In genomic region chr8:85745053-85745452, GRCm38 (mm10) we compare ENCODE assay signal across 31 mouse cellular contexts. TPM values are rescaled to one million over a fixed set of nuclear protein-coding genes. Genes with fewer than 3 reads are reported as not detected.
DNase-seq lines count a peak whose midpoint lies in the region; ATAC-seq and TF ChIP-seq lines count a peak whose summit lies in the region.
"Had no signal": no experiment of that assay in that cellular context is flagged by ENCODE, and none has a peak within 500 bp of the region (broad histone marks: within the 10 kb centered on the region; RNA-seq: fewer than 3 reads in every experiment).

No protein-coding gene starts in this region.

- no peaks in the 10 kb centered on the region for H3K9me3 ChIP-seq in liver, embryonic 11.5 days (ENCODE audit: control insufficient read depth, low read length)
- no peaks in the 10 kb centered on the region for H3K9me3 ChIP-seq in liver, postnatal 0 days (ENCODE audit: low read length)
- H3K9me3 ChIP-seq in kidney, embryonic 16.5 days (ENCODE audit: low read length): no peaks in the 10 kb centered on the region
- no peaks in the 10 kb centered on the region for H3K9me3 ChIP-seq in intestine, embryonic 15.5 days
- H3K9me3 ChIP-seq: embryonic facial prominence, embryonic 10.5 days; embryonic facial prominence, embryonic 13.5 days; G1E; heart, embryonic 12.5 days; heart, embryonic 15.5 days; hindbrain, embryonic 10.5 days; hindbrain, embryonic 13.5 days had no signal

- WGBS in liver, embryonic 11.5 days: 88% methylated on average over 2 of the region's 2 CpGs
- WGBS in liver, postnatal 0 days (ENCODE audit: insufficient replicate concordance): 81% methylated on average over 2 of the region's 2 CpGs
- 93% methylated on average over 2 of the region's 2 CpGs for WGBS in kidney, embryonic 16.5 days
- 94% methylated on average over 2 of the region's 2 CpGs for WGBS in intestine, embryonic 15.5 days

- no peaks in the 10 kb centered on the region for H3K27me3 ChIP-seq in liver, embryonic 11.5 days (replicated peaks; ENCODE audit: control insufficient read depth, insufficient read depth, low read length)
- no peaks in the 10 kb centered on the region for H3K27me3 ChIP-seq in liver, postnatal 0 days (ENCODE audit: insufficient read depth, low read length)
- no peaks in the 10 kb centered on the region for H3K27me3 ChIP-seq in kidney, embryonic 16.5 days (ENCODE audit: insufficient read depth, low read length)
- H3K27me3 ChIP-seq in intestine, embryonic 15.5 days (replicated peaks): no peaks in the 10 kb centered on the region
- H3K27me3 ChIP-seq: CH12.LX; embryonic facial prominence, embryonic 13.5 days; heart, embryonic 12.5 days; heart, embryonic 15.5 days; hindbrain, embryonic 13.5 days had no signal

- no peaks in the 10 kb centered on the region for H3K36me3 ChIP-seq in liver, embryonic 11.5 days (ENCODE audit: control insufficient read depth, insufficient read depth, low read length)
- no peaks in the 10 kb centered on the region for H3K36me3 ChIP-seq in liver, postnatal 0 days (replicated peaks; ENCODE audit: insufficient read depth, low read length)
- peaks cover 7% of the 10 kb centered on the region; the same call in 1 of the 2 replicates for H3K36me3 ChIP-seq in kidney, embryonic 16.5 days (ENCODE audit: insufficient read depth, low read length)
- no peaks in the 10 kb centered on the region for H3K36me3 ChIP-seq in intestine, embryonic 15.5 days
- H3K36me3 ChIP-seq: heart, embryonic 12.5 days; heart, embryonic 15.5 days had no signal

- no peak for TF ChIP-seq EP300 in liver, postnatal 0 days (IDR thresholded peaks at IDR 0.05; ENCODE audit: low read depth)

- no peak overlapping the region for H3K4me2 ChIP-seq in liver, embryonic 11.5 days
- no peak overlapping the region for H3K4me2 ChIP-seq in liver, postnatal 0 days (ENCODE audit: low read depth, low read length)
- no peak overlapping the region for H3K4me2 ChIP-seq in kidney, embryonic 16.5 days (replicated peaks; ENCODE audit: low read depth, low read length)
- no peak overlapping the region for H3K4me2 ChIP-seq in intestine, embryonic 15.5 days (replicated peaks)
- H3K4me2 ChIP-seq: embryonic facial prominence, embryonic 13.5 days; heart, embryonic 12.5 days; heart, embryonic 15.5 days; hindbrain, embryonic 13.5 days had no signal

- no peak for DNase-seq in liver, embryonic 11.5 days (ENCODE audit: low spot score)
- no peak for DNase-seq in liver, postnatal 0 days
- peak; percentile 9 for DNase-seq in c-Kit-positive CD71-positive TER-119-negative erythroid progenitor cells, embryonic 14.5 days (ENCODE audit: low read depth)
- DNase-seq in adrenal gland, adult (ENCODE audit: inconsistent age in 2 of 2, low spot score in 1 of 2): no peak
- DNase-seq: adrenal gland, postnatal 10 days; adrenal gland, postnatal 36 days; cerebellum, adult 11-12 months; cerebellum, adult 8-10 months; cerebellum, postnatal 10 days; cerebellum, postnatal 36 days; embryo, embryonic 11 days; forebrain, postnatal 0 days; gastrocnemius, postnatal 25 days; heart, adult 18-20 months; heart, postnatal 10 days; heart, postnatal 36 days had no signal

- H3K4me1 ChIP-seq in liver, embryonic 11.5 days (replicated peaks; ENCODE audit: control insufficient read depth, insufficient read depth, low read length): no peaks in the 10 kb centered on the region
- no peaks in the 10 kb centered on the region for H3K4me1 ChIP-seq in liver, postnatal 0 days (ENCODE audit: insufficient read depth)
- no peaks in the 10 kb centered on the region for H3K4me1 ChIP-seq in kidney, embryonic 16.5 days (ENCODE audit: insufficient read depth, low read length)
- no peaks in the 10 kb centered on the region for H3K4me1 ChIP-seq in intestine, embryonic 15.5 days (replicated peaks)
- H3K4me1 ChIP-seq: embryonic facial prominence, embryonic 10.5 days; embryonic facial prominence, embryonic 13.5 days; heart, embryonic 12.5 days; heart, embryonic 15.5 days; hindbrain, embryonic 10.5 days; hindbrain, embryonic 13.5 days had no signal

- H3K27ac ChIP-seq in liver, embryonic 11.5 days (ENCODE audit: low read depth, low read length): no peak overlapping the region
- no peak overlapping the region for H3K27ac ChIP-seq in liver, postnatal 0 days (ENCODE audit: low read depth)
- no peak overlapping the region for H3K27ac ChIP-seq in kidney, embryonic 16.5 days (ENCODE audit: low read length)
- H3K27ac ChIP-seq in intestine, embryonic 15.5 days: no peak overlapping the region
- H3K27ac ChIP-seq: embryonic facial prominence, embryonic 10.5 days; embryonic facial prominence, embryonic 13.5 days; heart, embryonic 15.5 days; hindbrain, embryonic 10.5 days; hindbrain, embryonic 13.5 days had no signal

- no peak overlapping the region for H3K4me3 ChIP-seq in liver, embryonic 11.5 days (ENCODE audit: low read depth, low read length)
- H3K4me3 ChIP-seq in liver, postnatal 0 days (ENCODE audit: low read depth, low read length): no peak overlapping the region
- no peak overlapping the region for H3K4me3 ChIP-seq in kidney, embryonic 16.5 days (ENCODE audit: low read length)
- no peak overlapping the region for H3K4me3 ChIP-seq in intestine, embryonic 15.5 days (replicated peaks)
- H3K4me3 ChIP-seq: embryonic facial prominence, embryonic 10.5 days; embryonic facial prominence, embryonic 13.5 days; heart, embryonic 12.5 days; heart, embryonic 15.5 days; hindbrain, embryonic 10.5 days; hindbrain, embryonic 13.5 days had no signal

- TF ChIP-seq CTCF in liver, postnatal 0 days (IDR thresholded peaks at IDR 0.05; ENCODE audit: low read depth): no peak

- H3K9ac ChIP-seq in liver, embryonic 11.5 days (ENCODE audit: low read depth, low read length): no peak overlapping the region
- no peak overlapping the region for H3K9ac ChIP-seq in liver, postnatal 0 days (replicated peaks)
- H3K9ac ChIP-seq in kidney, embryonic 16.5 days (replicated peaks; ENCODE audit: low read length): no peak overlapping the region
- H3K9ac ChIP-seq in intestine, embryonic 15.5 days: no peak overlapping the region
- H3K9ac ChIP-seq: embryonic facial prominence, embryonic 13.5 days; forebrain, postnatal 0 days; heart, embryonic 12.5 days; heart, embryonic 15.5 days; hindbrain, embryonic 13.5 days had no signal

- ATAC-seq in liver, embryonic 11.5 days (replicated peaks; ENCODE audit: low FRiP score): peak; percentile 80
- ATAC-seq in liver, postnatal 0 days: no peak
- peak; percentile 75 for ATAC-seq in erythroid progenitor cell, adult 5-6 weeks (replicated peaks; ENCODE audit: low FRiP score, poor library complexity, severe bottlenecking)
- peak; percentile 61 for ATAC-seq in megakaryocyte progenitor cell, adult 5-6 weeks (replicated peaks; ENCODE audit: poor library complexity)
- ATAC-seq in kidney, embryonic 16.5 days (ENCODE audit: low FRiP score, low TSS enrichment): no peak
- ATAC-seq in intestine, embryonic 15.5 days: no peak
- ATAC-seq: activated CD4-positive, CD25-positive, alpha-beta regulatory T cell, adult 4 months; forebrain, embryonic 14.5 days; forebrain, postnatal 0 days; hindbrain, embryonic 16.5 days had no signal

RNA-seq across cellular contexts. Expression of gene Neto2, which starts 44.3 kb away (rescaled TPM):
- polyA plus RNA-seq in liver, embryonic 11.5 days (2014; fragmentation: Nextera tagmentation; extraction: Ambion mirVana): 4.6 and 5.6 TPM in 2 replicates
- polyA plus RNA-seq in liver, postnatal 0 days (2015; fragmentation: Nextera tagmentation; extraction: Ambion mirVana): 0.43 and 0.47 TPM in 2 replicates
- 3.8 and 6.1 TPM in 2 replicates for total RNA-seq in erythroid progenitor cell, adult 5-6 weeks (2015; ENCODE audit: low replicate concordance)
- total RNA-seq in erythroid progenitor cell, adult 5-6 weeks (2017; ENCODE audit: low replicate concordance): 3.2 and 6.4 TPM in 2 replicates
- 19.3 and 23.5 TPM in 2 replicates for total RNA-seq in megakaryocyte progenitor cell, adult 5-6 weeks (2015)
- 15.7 and 15.8 TPM in 2 replicates for total RNA-seq in megakaryocyte progenitor cell, adult 5-6 weeks (2017)
- 15.7 and 16.0 TPM in 2 replicates for polyA plus RNA-seq in kidney, embryonic 16.5 days (2015; fragmentation: Nextera tagmentation; extraction: Ambion mirVana)
- polyA plus RNA-seq in intestine, embryonic 15.5 days (2015; fragmentation: Nextera tagmentation; extraction: Ambion mirVana): 5.4 and 7.0 TPM in 2 replicates
- total RNA-seq: CH12.LX had no signal
- polyA plus RNA-seq: G1E had no signal

Comparison
In these comparisons a context has a peak if more than half of its experiments do, and no peak if none do; other contexts are left out.
1. ATAC-seq: peak in liver, embryonic 11.5 days (single experiment), erythroid progenitor cell, adult 5-6 weeks (single experiment) and megakaryocyte progenitor cell, adult 5-6 weeks (single experiment); none in liver, postnatal 0 days (single experiment), kidney, embryonic 16.5 days (single experiment) and intestine, embryonic 15.5 days (single experiment).